Mouse (Mus musculus): ENCODE data around the gene Rag1.

Gene Rag1

DNA sequence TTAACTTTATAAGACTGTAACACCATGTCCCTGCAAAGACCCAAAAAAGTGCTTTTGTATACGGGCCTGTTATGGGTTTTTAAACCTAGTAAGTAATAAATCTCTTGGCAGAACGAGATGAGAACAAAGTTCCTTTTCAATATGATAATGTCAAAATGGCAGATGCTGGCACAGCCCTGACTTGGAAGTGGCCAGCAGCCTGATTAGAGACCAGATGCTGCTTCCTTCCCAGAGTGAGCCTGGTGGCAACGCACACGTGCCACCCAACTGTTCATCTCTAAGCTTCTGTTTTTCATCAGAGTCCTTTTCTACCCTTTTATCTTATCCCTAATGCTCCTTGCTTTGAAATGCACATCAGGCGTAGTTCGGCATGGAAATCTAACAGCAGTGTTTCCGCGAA lies 57.9 kb downstream of the Rag1 start:
- DNase-seq (ENCODE audit: low read depth), result no peak
